Mouse (Mus musculus): ENCODE data around the gene Cryab.

Gene Cryab

DNA sequence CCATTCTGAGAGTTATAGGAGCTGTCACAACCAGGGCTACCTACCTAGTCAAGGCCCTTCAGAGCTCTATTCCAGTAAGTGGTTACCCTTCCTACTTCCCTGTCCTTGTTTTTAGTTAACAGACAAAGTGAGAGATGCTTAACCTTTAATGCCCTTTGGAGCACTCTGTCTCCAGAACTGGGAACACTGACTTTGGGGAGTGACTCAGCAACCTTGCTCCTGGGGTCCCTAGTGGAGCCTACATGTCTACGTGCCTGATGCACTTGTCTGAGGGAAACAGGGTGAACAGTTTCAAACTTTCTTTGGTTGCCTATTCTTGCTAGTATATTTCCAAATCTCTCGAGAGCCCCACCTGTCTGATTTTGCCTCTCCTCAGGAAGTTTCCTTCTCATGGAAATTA lies 8.4 kb upstream of the Cryab start:
- no peak for DNase-seq (ENCODE audit: low spot score)

DNA sequence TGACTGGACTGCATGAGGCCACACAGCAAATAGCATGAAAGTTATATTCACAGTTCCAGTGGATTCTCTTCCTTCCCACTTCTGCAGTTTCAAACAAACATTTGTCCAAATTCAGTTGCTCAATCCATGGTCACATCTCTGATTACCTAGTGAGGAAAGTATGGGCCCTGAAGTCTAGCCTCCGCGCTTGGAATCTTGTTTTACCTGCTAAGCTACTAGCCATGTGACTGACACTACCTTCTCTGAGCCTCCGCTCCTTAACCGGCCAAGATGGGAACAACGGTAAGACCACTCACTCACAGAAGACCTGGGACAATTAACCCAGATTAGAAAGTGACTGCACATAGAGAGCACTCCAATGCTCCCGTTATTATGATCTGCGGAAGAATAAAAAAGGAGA lies 5.3 kb upstream of the Cryab start:
- no peak for DNase-seq (ENCODE audit: low spot score)

DNA sequence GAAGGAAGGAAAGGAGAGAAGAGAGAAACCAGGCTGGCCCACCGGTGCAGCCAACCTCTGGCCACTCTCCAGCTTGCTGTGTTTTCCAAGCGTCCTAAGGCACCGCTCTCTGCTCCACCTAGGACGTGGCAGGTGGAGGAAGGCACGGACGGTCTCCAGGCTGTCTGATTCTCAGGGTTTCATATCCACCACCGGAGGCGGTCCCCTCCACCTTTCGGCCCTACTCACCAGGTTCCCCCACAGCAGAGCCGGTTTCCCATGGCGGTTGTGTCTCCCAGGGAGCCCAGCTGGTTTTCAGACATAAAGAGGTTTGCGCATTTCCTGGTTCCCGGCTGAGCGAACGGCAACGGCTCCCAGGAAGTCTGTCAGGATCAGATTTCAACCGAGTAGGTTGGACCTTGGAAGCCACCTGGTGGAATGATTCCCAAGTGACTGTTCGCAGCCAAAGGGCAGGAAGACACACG lies 4.9 kb upstream of the Cryab start, which contains the start of gene 2310030G06Rik:
Gene 2310030G06Rik, minus strand, starts transcription at position 323 of the 464 bp plus-strand sequence.
- no peak for DNase-seq (ENCODE audit: low spot score)

DNA sequence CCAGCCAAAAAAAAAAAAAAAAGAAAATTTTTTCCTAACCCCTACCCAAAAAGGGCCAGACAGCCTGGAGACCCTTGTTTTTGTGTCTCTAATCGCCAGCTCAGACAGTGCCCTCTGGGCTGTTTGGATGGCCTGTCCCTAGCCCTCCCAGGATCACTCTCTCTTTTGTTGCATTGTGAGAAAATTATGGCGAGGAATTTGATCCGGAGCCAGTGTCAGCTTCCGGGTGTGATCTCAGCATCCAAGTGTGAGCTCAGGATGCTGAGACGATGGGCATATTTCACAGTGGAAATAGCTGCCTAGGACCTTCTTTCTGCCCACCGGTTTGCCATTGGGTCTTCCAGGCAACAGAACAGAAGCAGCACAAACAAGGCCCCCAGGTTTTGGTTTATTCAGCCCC lies 419 bp upstream of the Cryab start:
- DNase-seq (ENCODE audit: low spot score): no peak

DNA sequence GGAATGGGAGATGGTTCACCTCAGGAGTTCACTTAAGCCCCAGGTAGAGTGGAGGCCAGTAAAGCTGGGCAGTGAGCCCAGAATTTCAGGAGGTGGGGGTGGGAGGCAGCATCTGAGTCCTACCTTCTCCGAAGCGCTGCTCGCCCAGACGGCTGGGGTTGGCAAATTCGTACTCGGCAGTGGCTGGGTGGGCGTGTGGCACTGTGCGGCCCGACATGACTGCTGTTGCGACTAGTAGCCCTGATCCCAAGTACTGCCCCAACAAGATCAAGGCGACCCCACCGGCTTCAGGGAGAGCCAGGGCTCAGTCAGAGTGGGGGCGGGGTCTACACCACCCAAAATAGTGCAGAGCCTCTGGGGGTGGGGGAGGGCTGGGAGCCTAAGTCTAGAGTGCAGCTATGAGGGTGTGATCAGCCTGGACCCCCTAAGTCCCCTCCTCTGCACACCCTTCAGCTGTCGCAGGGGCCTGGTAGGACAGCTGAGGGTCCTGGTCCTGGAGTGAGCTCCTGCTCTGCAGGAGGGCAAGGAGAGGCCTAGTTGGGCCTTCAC lies 1.0 kb downstream of the Cryab start, which contains the start of gene Hspb2:
Gene Hspb2, minus strand, starts transcription at position 301 of the 549 bp plus-strand sequence.
- DNase-seq (ENCODE audit: low spot score): no peak

DNA sequence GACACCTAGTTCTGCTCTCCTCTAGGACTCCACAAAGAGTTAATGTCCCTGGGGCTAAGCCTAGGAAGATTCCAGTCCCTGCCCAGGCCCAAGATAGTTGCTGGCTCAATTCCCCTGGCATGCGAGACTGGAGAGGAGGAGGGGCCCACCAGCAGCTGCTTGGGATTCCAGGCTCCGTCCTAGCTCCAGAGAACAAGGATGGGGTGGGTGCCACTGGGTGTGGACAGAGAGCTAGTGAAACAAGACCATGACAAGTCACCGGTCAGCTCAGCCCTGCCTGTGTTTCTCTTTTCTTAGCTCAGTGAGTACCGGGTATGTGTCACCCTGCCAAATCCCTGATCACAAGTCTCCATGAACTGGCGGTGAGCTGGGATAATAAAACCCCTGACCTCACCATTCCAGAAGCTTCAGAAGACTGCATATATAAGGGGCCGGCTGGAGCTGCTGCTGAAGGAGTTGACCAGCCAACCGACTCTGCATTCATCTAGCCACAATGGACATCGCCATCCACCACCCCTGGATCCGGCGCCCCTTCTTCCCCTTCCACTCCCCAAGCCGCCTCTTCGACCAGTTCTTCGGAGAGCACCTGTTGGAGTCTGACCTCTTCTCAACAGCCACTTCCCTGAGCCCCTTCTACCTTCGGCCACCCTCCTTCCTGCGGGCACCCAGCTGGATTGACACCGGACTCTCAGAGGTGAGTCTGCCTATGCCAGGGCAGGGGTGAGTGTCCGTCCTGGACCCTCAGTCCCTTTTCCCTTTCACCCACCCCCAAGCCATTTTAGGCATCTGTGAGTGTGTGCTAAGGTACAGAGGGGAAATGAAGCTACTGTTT lies 1.9 kb downstream of the Cryab start:
- DNase-seq (ENCODE audit: low spot score): peak; percentile 88

DNA sequence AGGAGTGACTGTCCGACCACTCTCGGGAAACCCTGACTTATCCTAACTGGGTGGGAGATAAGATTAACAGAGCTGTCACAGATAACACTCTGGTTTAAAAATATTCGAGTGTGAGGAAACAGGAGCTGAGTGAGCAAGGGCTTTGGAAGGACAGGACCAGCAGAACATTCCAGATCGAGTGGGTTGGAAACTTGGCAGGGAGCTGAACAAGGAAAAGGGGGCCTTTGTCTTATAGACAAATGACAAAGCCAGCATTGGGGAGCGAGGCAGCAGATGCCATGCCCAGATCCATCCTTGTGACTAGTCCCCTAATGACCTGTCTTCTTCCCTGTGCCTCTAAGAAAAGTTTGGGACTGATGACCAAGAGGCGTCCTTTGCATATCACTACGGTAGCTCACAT lies 2.8 kb downstream of the Cryab start:
- DNase-seq (ENCODE audit: low spot score): no peak

DNA sequence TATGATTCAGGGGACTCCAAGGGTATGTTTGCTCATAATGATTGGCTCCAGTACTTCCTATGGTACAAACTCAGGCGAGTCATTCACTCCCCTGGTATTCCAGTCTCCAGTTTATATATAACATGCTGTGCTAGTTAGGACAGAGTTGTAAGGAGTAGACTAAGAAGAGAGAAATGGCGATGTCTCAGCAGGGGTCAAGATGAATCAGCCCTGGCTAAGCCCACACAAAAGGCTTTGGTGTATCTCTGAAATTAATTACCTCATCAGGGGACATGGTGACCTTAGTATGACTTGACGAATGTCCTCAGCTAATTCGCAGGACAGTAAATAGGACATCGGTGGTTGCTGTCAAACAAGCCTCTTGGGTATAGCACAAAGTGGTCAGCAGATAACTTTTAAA lies 5.6 kb downstream of the Cryab start:
- no peak for DNase-seq (ENCODE audit: low spot score)

DNA sequence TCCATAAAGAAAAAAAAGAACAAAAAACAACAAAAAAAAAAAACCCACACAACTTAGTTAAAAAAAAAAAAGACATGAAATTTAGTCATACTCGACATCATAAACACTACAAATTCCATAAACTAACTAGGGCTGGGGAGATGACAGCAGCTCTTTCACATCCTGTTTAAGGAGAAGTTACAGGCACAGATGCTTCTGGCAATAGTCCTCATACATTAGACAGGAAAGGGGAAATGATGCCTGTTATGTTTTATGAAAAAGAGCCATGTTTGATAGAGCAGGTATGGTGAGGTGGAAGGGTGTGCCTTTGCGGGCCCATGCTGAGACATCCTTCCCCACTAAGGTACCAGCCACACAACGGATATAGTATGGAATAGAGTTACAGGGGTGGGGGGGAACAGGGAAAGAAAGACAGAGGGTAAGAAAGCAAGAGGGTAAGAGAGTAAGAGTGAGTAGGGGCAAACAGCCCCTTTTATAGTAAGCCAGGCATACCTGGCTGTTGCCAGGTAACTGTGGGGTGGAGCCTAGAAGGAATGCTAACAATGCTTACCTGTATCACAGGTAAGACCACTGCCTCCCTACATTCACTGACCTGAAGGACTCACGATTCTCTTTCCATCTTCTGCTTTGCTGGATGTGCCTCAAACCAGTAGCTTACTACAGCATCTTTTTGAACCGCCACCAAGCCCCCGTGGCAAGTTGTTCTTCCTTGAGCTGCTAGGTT lies 10.6 kb downstream of the Cryab start:
- DNase-seq (ENCODE audit: low spot score): no peak

DNA sequence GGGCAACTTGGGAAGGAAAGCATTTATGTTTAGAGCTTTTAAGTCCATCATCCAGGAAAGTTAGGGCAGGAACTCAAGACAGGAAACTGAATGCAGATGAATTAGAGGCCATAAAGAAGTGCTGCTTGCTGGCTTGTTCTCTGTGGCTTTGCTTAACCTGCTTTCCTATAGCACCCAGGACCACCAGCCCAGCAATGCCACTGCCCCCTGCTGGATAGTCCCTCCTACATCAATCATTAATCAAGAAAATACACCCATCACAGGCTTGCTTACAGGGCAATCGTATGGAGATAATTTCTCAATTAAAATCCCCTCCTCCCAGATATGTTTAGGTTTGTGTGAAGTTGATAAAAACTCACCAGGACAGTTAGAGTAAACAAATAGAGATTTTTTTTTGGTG lies 12.2 kb downstream of the Cryab start:
- DNase-seq (ENCODE audit: low spot score): peak; percentile 29

DNA sequence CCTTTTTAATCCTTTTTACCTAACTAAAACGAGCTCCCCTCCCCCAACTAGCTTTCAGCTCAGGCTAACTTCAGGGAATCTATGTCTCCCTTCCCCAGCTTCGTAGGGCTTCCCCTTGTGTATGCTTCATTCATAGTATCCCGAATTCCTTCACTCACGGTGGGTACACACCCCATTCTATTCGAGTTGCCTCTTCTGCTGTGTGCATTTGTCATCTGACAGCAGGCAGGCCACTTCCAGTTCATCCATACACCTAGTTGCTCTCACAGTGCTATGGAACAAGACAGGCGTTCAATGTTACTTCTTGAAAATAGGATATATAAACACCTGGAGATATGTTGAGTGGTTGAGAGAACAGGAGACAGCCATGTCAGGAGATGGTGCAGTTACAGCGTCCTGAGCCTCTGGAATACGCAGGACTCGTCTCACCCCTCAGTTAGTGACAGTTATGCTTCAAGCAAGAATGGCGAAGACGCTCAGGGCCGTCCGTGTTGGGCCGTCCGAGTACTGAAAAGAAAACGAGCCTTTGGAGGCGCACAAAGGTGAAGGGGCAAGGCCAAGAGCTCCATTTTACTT lies 16.5 kb downstream of the Cryab start:
- DNase-seq (ENCODE audit: low spot score): no peak

DNA sequence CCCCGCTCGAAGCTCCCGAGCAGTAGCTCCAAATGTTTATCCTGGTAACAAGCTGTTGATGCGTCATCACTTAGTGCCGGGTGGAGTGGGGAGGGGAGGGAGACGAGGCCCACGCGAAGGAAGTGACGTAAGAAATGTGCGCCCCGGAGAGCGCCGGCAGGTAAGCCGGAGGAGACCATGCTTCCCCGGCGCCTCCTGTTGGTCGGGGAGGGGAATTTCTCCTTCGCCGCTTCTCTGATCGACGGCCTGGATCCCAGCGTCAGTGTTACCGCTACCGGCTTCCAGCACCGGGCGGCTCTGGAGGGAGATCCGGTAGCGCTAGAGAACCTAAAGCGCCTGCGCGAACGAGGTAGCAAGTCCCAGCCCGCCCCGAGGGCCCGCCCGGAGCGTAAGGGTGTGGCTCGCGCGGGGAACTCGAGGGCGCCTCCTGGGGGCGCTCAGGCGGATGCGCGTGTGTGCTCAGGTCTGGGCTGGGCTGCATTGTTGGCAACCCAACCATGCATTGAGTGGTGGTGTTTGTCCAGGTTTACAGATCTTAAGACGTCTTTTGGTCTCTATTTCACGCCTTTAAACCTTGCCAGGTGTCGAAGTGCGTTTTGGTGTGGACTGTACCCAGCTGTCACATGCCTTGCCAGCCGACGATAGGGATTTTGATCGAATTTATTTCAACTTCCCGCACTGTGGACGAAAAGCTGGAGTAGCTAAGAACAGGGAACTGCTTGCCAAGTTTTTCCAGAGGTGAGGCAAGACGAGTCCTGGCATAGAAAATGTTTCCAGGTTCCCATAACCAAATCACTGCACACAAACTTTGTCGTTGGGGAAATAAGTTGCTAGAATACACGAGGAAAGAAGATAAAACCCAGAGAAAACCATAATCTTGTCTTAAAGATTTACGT lies 17.2 kb downstream of the Cryab start, which contains the start of gene Fdxacb1:
Gene Fdxacb1, plus strand, starts transcription at position 130 of the 896 bp plus-strand sequence.
- peak; percentile 98 for DNase-seq (ENCODE audit: low spot score)

DNA sequence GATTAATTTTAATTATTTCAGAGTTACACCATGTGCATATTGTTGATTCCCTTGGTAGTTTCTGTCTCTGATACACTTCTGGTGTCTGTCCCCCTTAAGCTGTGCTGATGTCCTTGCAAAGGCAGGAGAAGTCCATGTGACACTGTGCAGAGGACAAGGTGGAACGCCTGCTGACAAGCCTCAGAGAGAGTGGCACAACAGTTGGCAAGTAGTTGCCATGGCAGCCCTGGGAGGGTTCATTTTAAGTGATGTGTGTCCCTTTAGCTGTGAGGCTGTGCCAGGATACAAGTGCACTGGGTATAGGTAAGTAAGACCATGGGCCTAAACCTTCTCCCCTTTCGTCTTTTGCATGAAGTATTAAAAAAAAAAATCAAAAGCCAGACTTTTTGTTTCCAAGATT lies 18.9 kb downstream of the Cryab start:
- DNase-seq (ENCODE audit: low spot score): no peak

DNA sequence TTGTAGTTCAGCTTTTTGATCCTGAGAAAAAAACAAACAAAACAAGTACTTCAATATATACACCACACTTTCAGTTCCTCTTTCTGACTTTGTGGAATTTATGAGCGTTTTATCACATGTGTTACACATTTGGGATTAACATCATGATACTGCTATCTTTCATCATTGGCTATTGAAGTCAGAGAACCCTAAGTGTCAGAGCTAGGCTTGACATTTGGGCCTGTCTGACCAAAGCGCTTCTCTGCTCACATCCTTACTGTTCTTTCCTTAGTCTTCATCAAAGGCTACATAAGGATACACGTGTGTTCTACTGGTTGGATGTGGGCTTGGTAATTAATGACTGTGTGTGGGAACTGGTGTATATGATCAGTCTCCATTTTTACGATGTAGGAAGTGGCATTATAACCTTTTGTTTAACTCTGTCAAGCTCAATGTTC lies 22.9 kb downstream of the Cryab start:
- DNase-seq (ENCODE audit: low spot score): no peak

DNA sequence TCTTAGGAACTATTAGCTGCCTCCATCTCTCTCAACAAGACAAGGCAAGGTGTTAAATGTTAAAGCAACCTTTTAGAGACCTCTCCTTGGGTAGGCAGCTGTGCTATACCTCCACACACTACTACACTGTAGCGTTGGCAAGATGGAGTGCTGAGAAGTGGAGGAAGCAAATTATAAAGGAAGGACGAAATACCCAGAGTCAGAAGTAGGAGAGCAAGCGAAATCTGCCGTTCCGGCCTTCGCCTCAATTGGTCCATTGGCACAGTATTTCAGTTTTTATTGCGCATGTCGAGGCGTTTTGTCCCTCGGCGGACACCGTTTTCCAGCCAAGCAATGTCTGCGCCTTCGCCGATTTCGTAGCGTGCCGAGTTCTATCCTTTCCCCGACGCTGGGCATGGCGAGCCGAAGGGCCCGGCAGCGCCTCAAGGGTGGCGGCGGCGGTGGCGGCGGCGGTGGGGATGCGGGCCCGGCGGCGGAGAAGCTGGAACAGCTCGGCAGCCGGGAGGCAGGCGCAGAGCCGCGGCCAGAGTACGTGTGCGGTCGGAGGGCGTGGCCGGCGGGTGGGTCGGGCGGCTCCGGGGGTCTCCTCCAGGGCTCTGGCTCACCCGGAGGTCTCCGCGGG lies 24.0 kb downstream of the Cryab start, which contains the start of the genes Alg9 and 1110032A03Rik:
Gene Alg9, plus strand, starts transcription at position 29 of the 622 bp plus-strand sequence.
Gene 1110032A03Rik, minus strand, starts transcription at position 530 of the 622 bp plus-strand sequence.
- peak; percentile 86 for DNase-seq (ENCODE audit: low spot score)

DNA sequence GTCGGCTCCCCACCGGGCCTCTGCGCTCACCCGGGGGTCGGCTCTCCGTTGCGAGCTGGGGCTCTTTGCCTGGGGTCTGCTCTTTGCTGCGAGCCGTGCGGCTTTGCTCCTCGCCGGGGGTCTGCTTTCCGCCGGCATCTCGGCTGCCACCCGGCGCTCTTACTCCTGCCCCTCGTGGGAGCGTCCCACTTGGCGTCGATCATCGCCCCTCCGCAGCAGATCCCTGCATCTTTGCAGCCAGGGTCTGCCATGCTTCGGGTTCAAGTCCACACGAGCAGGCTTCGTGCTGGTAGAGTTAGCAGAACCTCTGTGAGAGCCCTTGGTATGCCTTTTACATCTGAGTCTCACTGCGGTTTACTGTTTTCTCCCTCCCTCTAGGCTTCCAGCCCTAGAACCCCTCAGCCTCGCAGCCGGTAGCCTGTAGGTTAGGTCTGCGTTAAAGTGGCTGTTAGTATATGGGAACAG lies 24.6 kb downstream of the Cryab start:
- DNase-seq (ENCODE audit: low spot score): no peak

DNA sequence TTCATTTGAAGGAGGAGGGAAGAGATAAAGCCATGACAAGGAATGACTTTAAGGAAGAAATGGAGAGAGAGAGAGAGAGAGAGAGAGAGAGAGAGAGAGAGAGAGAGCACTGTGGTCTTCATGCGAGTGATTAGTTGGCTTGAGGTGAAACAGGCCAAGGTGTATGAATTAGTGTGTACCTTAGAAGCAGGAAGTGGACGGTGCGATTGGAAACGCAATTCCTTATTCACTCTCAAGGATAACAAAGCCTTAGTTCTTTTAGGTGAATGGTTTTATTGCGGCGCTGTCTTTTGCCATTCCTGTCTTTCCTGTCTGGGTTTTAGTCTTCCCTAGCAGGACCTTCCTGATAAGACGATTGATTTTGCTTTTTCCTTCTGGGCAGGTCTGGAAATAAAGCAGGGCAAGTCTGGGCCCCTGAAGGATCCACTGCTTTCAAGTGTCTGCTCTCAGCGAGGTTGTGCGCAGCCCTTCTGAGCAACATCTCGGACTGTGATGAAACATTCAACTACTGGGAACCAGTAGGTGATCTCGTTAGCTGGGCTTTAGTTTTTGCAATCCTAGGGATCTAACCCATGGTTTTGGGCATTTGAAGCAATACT lies 25.1 kb downstream of the Cryab start:
- no peak for DNase-seq (ENCODE audit: low spot score)

DNA sequence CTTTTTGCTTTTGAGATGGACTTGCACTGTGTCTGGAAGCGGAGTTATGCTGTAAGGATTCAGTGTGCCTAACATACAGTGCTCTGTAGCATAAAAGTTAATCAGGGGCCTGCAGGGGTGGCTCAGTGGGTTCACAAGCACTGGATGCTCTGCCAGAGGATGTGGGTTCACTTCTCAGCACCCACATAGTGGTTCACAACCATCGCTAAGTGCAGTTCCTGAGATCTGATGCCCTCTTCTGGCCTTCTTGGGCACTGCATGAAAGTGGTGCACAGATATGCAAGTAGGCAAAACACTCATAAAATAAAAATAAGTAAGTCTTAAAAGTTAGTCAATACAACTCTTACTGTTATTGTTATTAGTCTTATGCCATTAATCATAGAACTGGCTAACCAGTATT lies 31.0 kb downstream of the Cryab start:
- peak; percentile 38 for DNase-seq (ENCODE audit: low spot score)

DNA sequence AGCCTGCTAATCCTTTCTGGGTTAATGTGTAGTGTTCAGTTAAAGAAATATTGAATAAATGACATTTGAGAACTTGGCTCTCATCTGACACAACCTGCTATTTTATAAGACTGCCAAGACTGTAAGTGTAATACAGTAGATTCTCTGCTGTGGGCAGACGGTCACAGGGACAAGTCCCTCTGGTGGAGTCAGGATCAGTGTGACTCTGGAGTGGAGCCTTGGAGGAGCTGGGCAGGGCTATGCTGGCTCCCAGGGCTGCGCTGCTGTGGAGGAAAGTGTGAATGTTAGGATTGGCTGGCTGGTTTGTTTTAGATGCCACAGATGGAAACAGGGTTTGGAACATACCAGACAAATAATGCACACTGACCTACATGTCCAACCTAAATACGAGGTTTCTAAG lies 44.1 kb downstream of the Cryab start:
- peak; percentile 64 for DNase-seq (ENCODE audit: low spot score)

DNA sequence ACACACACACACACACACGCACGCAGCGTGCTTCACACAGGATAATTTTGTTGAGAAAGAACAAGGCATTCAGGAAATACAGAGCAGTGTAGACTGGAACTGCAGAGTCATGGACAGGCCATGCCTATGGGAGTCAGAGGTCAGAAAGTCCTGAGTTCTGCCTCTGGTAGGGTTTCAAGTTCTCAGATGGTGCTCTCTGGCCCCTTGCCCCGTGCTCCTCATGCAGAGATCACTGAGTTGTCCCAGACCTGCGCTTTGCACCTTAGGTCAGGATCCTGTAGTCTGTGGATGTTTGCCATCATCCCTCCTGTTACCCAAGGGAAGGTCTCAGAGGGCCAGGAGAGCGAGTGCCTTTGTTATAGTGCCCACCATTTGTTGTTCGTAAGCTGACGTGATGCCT lies 45.7 kb downstream of the Cryab start:
- DNase-seq (ENCODE audit: low spot score): peak; percentile 71
